Mouse (Mus musculus): ENCODE results near the gene Lgr6.

GRCm38 (mm10) chr1:135044439-135044838, 60.6 kb downstream of the Lgr6 start:
- no peak for TF ChIP-seq CTCF (conservative IDR thresholded peaks at IDR 0.05; ENCODE audit: low read length)
- no peak for TF ChIP-seq POU5F1 (IDR thresholded peaks at IDR 0.05; ENCODE audit: borderline replicate concordance, low read length)
- no peak for TF ChIP-seq NANOG (IDR thresholded peaks at IDR 0.05; ENCODE audit: borderline replicate concordance, low read length)

All from E14TG2a.4 (cell line).